Mouse (Mus musculus): ENCODE measurements around the gene Rbbp4.

DNA sequence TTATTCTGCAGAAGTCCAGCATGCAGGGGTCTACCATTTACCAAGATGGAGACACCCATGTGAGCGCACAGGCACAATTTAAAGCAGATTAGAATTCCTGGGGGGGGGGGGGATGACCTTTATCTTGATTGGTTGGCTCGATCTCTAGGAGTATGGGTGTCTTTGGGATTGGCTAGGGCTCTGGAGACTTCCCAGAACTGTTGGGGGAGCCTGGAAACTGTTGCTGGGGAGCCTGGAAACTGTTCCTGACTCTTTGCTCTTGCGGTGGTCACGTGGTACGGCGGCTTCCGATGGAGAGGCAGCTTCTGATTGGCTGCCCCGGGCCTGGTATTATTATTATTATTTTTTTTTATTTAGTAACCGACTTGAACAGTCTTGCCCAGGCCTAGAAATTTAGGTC, 46.9 kb upstream of the Rbbp4 start:
- TF ChIP-seq CTCF (IDR thresholded peaks at IDR 0.05) (no peak), EP300 (IDR thresholded peaks at IDR 0.05; ENCODE audit: insufficient read depth, low read depth, low read length) (no peak), POLR2A (IDR thresholded peaks at IDR 0.05; ENCODE audit: insufficient read depth, low read depth, low read length) (no peak)
